Mouse (Mus musculus) liver, embryonic 14.5 days (tissue): Measurements from ENCODE around the gene Limk2.

Source experiments
- CTCF ChIP-seq: IDR thresholded peaks from 2 replicates; pipeline ENCODE4 v1.5.1; 2016; ENCODE audit warnings: antibody characterized with exemption, low read depth, control low read depth
- EP300 ChIP-seq: IDR thresholded peaks from 2 replicates; pipeline ENCODE4 v1.6.1; 2016; ENCODE audit warnings: antibody characterized with exemption, low read depth

DNA sequence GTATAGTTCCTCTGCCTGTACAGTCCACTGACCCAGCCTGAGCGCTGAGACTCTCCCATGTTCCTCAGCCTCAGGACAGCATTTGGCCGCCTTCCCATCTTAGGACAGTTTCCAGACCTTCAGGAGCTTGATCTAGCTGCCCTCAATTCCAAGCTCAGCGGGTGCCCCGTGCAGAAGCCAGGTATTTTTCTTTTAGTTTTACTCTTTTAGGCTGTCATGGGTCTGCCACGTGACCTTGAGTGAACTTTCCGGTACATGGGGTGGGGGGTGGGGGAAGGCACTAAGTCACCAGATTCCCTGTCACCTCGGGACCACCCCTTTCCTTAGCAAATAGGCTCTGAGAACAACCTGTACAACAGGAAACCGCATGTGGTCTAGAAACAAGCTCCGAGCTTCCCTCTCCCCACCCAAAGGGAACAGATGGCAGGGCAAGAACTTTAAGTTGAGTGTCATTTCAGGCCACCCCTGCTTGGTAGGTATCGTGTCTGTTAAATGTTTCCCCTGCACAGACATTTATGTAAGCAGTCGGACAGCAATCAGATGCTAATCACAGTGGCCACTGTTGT, 73.3 kb downstream of the Limk2 start:
- TF ChIP-seq CTCF = no peak
- no peak for TF ChIP-seq EP300
